Mouse (Mus musculus): ENCODE measurements around the gene Alox5ap. TPM values are rescaled to one million over a fixed set of nuclear protein-coding genes. Genes with fewer than 3 reads are reported as not detected.

Alox5ap gene
- polyA plus RNA-seq, 1 experiment from 2014 or later = 4.9 TPM

GRCm38 (mm10) chr5:149283009-149283408 lies 18.4 kb downstream of the Alox5ap start:
- Histone ChIP-seq H3K36me3 (no peaks in the 10 kb centered on the region), H3K4me3 (no peak overlapping the region), H3K27ac (ENCODE audit: poor library complexity, severe bottlenecking) (no peak overlapping the region), H3K9me3 (replicated peaks) (peaks cover 11% of the 10 kb centered on the region), H3K9ac (no peak overlapping the region), H3K27me3 (replicated peaks) (no peaks in the 10 kb centered on the region), H3K4me2 (no peak overlapping the region), H3K4me1 (replicated peaks) (peaks cover 15% of the 10 kb centered on the region; the same call in 1 of the 2 replicates)
- 83% methylated on average over 2 of the region's 2 CpGs for WGBS
- ATAC-seq (ENCODE audit: insufficient number of reproducible peaks, low FRiP score) = no peak

- Histone ChIP-seq H3K4me1 (replicated peaks) (peaks cover 15% of the 10 kb centered on the region; the same call in 1 of the 2 replicates), H3K27me3 (replicated peaks) (no peaks in the 10 kb centered on the region), H3K27ac (ENCODE audit: poor library complexity, severe bottlenecking) (no peak overlapping the region), H3K4me2 (no peak overlapping the region), H3K9me3 (replicated peaks) (peaks cover 11% of the 10 kb centered on the region), H3K9ac (no peak overlapping the region), H3K4me3 (no peak overlapping the region), H3K36me3 (no peaks in the 10 kb centered on the region)
- no peak for ATAC-seq (ENCODE audit: insufficient number of reproducible peaks, low FRiP score)
Measured at GRCm38 (mm10) chr5:149283821-149284220, 19.3 kb downstream of the Alox5ap start.

- Histone ChIP-seq H3K4me3 (no peak overlapping the region), H3K36me3 (no peaks in the 10 kb centered on the region), H3K9ac (no peak overlapping the region), H3K4me1 (replicated peaks) (peaks cover 15% of the 10 kb centered on the region; the same call in 1 of the 2 replicates), H3K4me2 (no peak overlapping the region), H3K27ac (ENCODE audit: poor library complexity, severe bottlenecking) (no peak overlapping the region), H3K9me3 (replicated peaks) (peaks cover 11% of the 10 kb centered on the region), H3K27me3 (replicated peaks) (no peaks in the 10 kb centered on the region)
- WGBS = 57% methylated on average over 7 of the region's 7 CpGs
- ATAC-seq (ENCODE audit: insufficient number of reproducible peaks, low FRiP score) = no peak
Measured at GRCm38 (mm10) chr5:149286021-149286420, 21.5 kb downstream of the Alox5ap start.

GRCm38 (mm10) chr5:149287148-149288038 lies 22.8 kb downstream of the Alox5ap start:
- peak overlapping the region; percentile 73 for H3K4me2 ChIP-seq
- H3K27me3 ChIP-seq (replicated peaks) = no peaks in the 10 kb centered on the region
- no peaks in the 10 kb centered on the region for H3K36me3 ChIP-seq
- peaks cover 15% of the 10 kb centered on the region; the same call in 1 of the 2 replicates for H3K4me1 ChIP-seq (replicated peaks)
- peak overlapping the region; percentile 60 for H3K9ac ChIP-seq
- H3K9me3 ChIP-seq (replicated peaks) = peaks cover 9% of the 10 kb centered on the region
- H3K27ac ChIP-seq (ENCODE audit: poor library complexity, severe bottlenecking) = no peak overlapping the region
- no peak for ATAC-seq (ENCODE audit: insufficient number of reproducible peaks, low FRiP score)
- peak overlapping the region; percentile 39 for H3K4me3 ChIP-seq
- 22% methylated on average over 41 of the region's 41 CpGs for WGBS

- Histone ChIP-seq H3K9ac (no peak overlapping the region), H3K4me1 (replicated peaks) (peaks cover 15% of the 10 kb centered on the region; the same call in 1 of the 2 replicates), H3K36me3 (no peaks in the 10 kb centered on the region), H3K9me3 (replicated peaks) (peaks cover 7% of the 10 kb centered on the region; the same call in 1 of the 2 replicates), H3K4me2 (no peak overlapping the region), H3K4me3 (no peak overlapping the region), H3K27ac (ENCODE audit: poor library complexity, severe bottlenecking) (no peak overlapping the region), H3K27me3 (replicated peaks) (no peaks in the 10 kb centered on the region)
- no peak for ATAC-seq (ENCODE audit: insufficient number of reproducible peaks, low FRiP score)
- 87% methylated on average over 5 of the region's 5 CpGs for WGBS
Measured at GRCm38 (mm10) chr5:149291266-149291665, 26.7 kb downstream of the Alox5ap start.

- no peak overlapping the region for H3K9ac ChIP-seq
- no peak for ATAC-seq (ENCODE audit: insufficient number of reproducible peaks, low FRiP score)
- WGBS = 86% methylated on average over 4 of the region's 4 CpGs
Measured at GRCm38 (mm10) chr5:149293071-149293470, 28.5 kb downstream of the Alox5ap start.

GRCm38 (mm10) chr5:149296808-149297207 lies 32.2 kb downstream of the Alox5ap start:
- Histone ChIP-seq H3K9ac (no peak overlapping the region), H3K4me3 (no peak overlapping the region), H3K4me1 (replicated peaks) (no peaks in the 10 kb centered on the region), H3K36me3 (no peaks in the 10 kb centered on the region), H3K27me3 (replicated peaks) (no peaks in the 10 kb centered on the region), H3K27ac (ENCODE audit: poor library complexity, severe bottlenecking) (no peak overlapping the region), H3K4me2 (no peak overlapping the region), H3K9me3 (replicated peaks) (peaks cover 10% of the 10 kb centered on the region; the same call in 1 of the 2 replicates)
- no peak for ATAC-seq (ENCODE audit: insufficient number of reproducible peaks, low FRiP score)
- WGBS = 69% methylated on average over 6 of the region's 6 CpGs

More at GRCm38 (mm10) chr5:149293071-149293470, 28.5 kb downstream of the Alox5ap start:
- H3K4me1 ChIP-seq (replicated peaks) = no peaks in the 10 kb centered on the region
- no peaks in the 10 kb centered on the region for H3K27me3 ChIP-seq (replicated peaks)
- H3K36me3 ChIP-seq = no peaks in the 10 kb centered on the region
- H3K27ac ChIP-seq (ENCODE audit: poor library complexity, severe bottlenecking) = no peak overlapping the region
- peaks cover 15% of the 10 kb centered on the region for H3K9me3 ChIP-seq (replicated peaks)
- H3K4me2 ChIP-seq = no peak overlapping the region
- H3K4me3 ChIP-seq = no peak overlapping the region

- H3K27ac ChIP-seq (ENCODE audit: poor library complexity, severe bottlenecking) = no peak overlapping the region
- H3K4me2 ChIP-seq = no peak overlapping the region
- H3K4me3 ChIP-seq = no peak overlapping the region
- H3K9ac ChIP-seq = no peak overlapping the region
- no peaks in the 10 kb centered on the region for H3K36me3 ChIP-seq
- peaks cover 10% of the 10 kb centered on the region; the same call in 1 of the 2 replicates for H3K9me3 ChIP-seq (replicated peaks)
- 62% methylated on average over 2 of the region's 2 CpGs for whole genome bisulfite sequencing
- no peak for ATAC-seq (ENCODE audit: insufficient number of reproducible peaks, low FRiP score)
- H3K4me1 ChIP-seq (replicated peaks) = no peaks in the 10 kb centered on the region
- H3K27me3 ChIP-seq (replicated peaks) = no peaks in the 10 kb centered on the region
Measured at GRCm38 (mm10) chr5:149297464-149297863, 32.9 kb downstream of the Alox5ap start.

- no peak for ATAC-seq (ENCODE audit: insufficient number of reproducible peaks, low FRiP score)
- Histone ChIP-seq H3K4me1 (replicated peaks) (no peaks in the 10 kb centered on the region), H3K36me3 (no peaks in the 10 kb centered on the region), H3K4me2 (no peak overlapping the region), H3K27ac (ENCODE audit: poor library complexity, severe bottlenecking) (no peak overlapping the region), H3K27me3 (replicated peaks) (no peaks in the 10 kb centered on the region), H3K9ac (no peak overlapping the region), H3K4me3 (no peak overlapping the region), H3K9me3 (replicated peaks) (peaks cover 10% of the 10 kb centered on the region; the same call in 1 of the 2 replicates)
- 61% methylated on average over 4 of the region's 4 CpGs for WGBS
Measured at GRCm38 (mm10) chr5:149298234-149298633, 33.7 kb downstream of the Alox5ap start.

GRCm38 (mm10) chr5:149312884-149313652 lies 48.5 kb downstream of the Alox5ap start:
- WGBS = 28% methylated on average over 23 of the region's 23 CpGs
- no peaks in the 10 kb centered on the region for H3K36me3 ChIP-seq
- peak overlapping the region; percentile 20; the same call in 1 of the 2 replicates for H3K27ac ChIP-seq (ENCODE audit: poor library complexity, severe bottlenecking)
- H3K9me3 ChIP-seq (replicated peaks) = peaks cover 7% of the 10 kb centered on the region; the same call in 1 of the 2 replicates
- no peaks in the 10 kb centered on the region for H3K27me3 ChIP-seq (replicated peaks)
- H3K9ac ChIP-seq = no peak overlapping the region; the same call in 1 of the 2 replicates
- H3K4me2 ChIP-seq = peak overlapping the region; percentile 58
- peaks cover 10% of the 10 kb centered on the region for H3K4me1 ChIP-seq (replicated peaks)
- ATAC-seq (ENCODE audit: insufficient number of reproducible peaks, low FRiP score) = no peak
- H3K4me3 ChIP-seq = peak overlapping the region; percentile 27
